Mouse (Mus musculus): ENCODE measurements at regions not wholly inside any gene's neighbourhood (a gene's known extent, or its start where the extent isn't known, plus 50 kb on each side); places are given as distances from the start of the nearest gene placed in this dataset.

DNA sequence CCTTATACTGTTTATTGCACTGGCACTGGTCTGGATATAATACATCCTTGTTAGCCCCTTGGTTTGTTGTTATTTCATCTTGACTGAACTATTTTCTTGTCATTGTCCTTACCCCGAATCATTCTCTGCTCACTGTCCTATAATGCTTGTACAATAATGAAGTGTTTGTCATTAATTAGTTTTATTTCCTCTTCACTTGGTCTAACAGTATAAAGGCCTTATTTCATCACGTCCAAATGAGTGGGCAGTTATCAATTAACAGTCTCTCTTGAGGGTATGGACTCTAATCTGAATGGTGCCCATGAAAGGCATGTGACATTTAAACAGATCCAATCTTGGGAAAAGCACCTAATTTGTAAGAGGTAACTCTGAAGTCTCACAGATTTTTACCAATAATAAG lies 162.6 kb downstream of the Pros1 start:
- H3K4me3 ChIP-seq: no peak overlapping the region
- TF ChIP-seq E2F4 (IDR thresholded peaks at IDR 0.05; ENCODE audit: insufficient read depth): no peak
- TF ChIP-seq CEBPB (IDR thresholded peaks at IDR 0.05; ENCODE audit: insufficient read depth, poor library complexity, severe bottlenecking): no peak
- no peak for TF ChIP-seq MYOD1 (IDR thresholded peaks at IDR 0.05; ENCODE audit: control insufficient read depth in 1 of 3, insufficient read length in 2 of 3, low read depth in 2 of 3)
- TF ChIP-seq REST (IDR thresholded peaks at IDR 0.05; ENCODE audit: insufficient read depth, insufficient read length): no peak
- TF ChIP-seq POLR2A (IDR thresholded peaks at IDR 0.05; ENCODE audit: insufficient read length, low read depth): no peak
- TF ChIP-seq USF1 (IDR thresholded peaks at IDR 0.05; ENCODE audit: low read depth): no peak
- TF ChIP-seq SRF (IDR thresholded peaks at IDR 0.05; ENCODE audit: control insufficient read depth, insufficient read length, low read depth): no peak
- no peak for TF ChIP-seq TCF3 (IDR thresholded peaks at IDR 0.05; ENCODE audit: insufficient read length, low read depth)
- TF ChIP-seq MAX (IDR thresholded peaks at IDR 0.05; ENCODE audit: low read depth): no peak
- no peak for TF ChIP-seq TCF12 (IDR thresholded peaks at IDR 0.05; ENCODE audit: insufficient read depth, poor library complexity, severe bottlenecking)
- TF ChIP-seq MYOG (IDR thresholded peaks at IDR 0.05; ENCODE audit: control insufficient read depth in 1 of 3, insufficient read depth in 1 of 3, insufficient read length in 2 of 3, low read depth in 2 of 3): no peak
- TF ChIP-seq POLR2AphosphoS2 (IDR thresholded peaks at IDR 0.05; ENCODE audit: insufficient read length, low read depth): no peak
- no peaks in the 10 kb centered on the region for H3K36me3 ChIP-seq (ENCODE audit: control insufficient read depth, insufficient read depth)
- no peak overlapping the region for H3K4me2 ChIP-seq (ENCODE audit: low read depth)
- no peak overlapping the region for H3ac ChIP-seq (ENCODE audit: control insufficient read depth, insufficient read length)
- no peaks in the 10 kb centered on the region for H3K79me2 ChIP-seq (ENCODE audit: control insufficient read depth, insufficient read depth)
- H3K27me3 ChIP-seq (ENCODE audit: control insufficient read depth, insufficient read depth, insufficient read length): no peaks in the 10 kb centered on the region

DNA sequence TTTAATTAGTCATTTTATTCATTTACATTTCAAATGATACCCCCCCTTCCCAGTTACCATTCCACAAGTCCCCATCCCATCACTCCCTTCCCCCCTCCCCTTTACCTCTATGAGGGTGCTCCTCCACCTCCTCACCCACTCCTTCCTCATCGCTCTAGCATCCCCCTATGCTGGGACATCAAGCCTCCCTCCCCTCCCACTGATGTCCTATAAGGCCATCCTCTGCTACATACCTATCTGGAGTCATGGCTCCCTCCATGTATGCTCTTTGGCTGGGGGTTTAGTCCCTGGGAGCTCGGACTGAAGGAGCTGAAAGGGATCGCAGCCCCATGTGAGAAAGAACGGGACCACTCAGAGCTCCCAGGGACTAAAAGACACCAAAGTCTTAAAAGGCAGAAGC lies 176.3 kb downstream of the Pros1 start:
- TF ChIP-seq TCF3 (IDR thresholded peaks at IDR 0.05; ENCODE audit: insufficient read length, low read depth): no peak
- no peak for TF ChIP-seq MYOG (IDR thresholded peaks at IDR 0.05; ENCODE audit: control insufficient read depth in 1 of 3, insufficient read depth in 1 of 3, insufficient read length in 2 of 3, low read depth in 2 of 3)
- TF ChIP-seq REST (IDR thresholded peaks at IDR 0.05; ENCODE audit: insufficient read depth, insufficient read length): no peak
- TF ChIP-seq POLR2A (IDR thresholded peaks at IDR 0.05; ENCODE audit: insufficient read length, low read depth): no peak
- TF ChIP-seq SRF (IDR thresholded peaks at IDR 0.05; ENCODE audit: control insufficient read depth, insufficient read length, low read depth): no peak
- no peak for TF ChIP-seq E2F4 (IDR thresholded peaks at IDR 0.05; ENCODE audit: insufficient read depth)
- H3ac ChIP-seq (ENCODE audit: control insufficient read depth, insufficient read length): no peak overlapping the region
- H3K36me3 ChIP-seq (ENCODE audit: control insufficient read depth, insufficient read depth): no peaks in the 10 kb centered on the region
- H3K4me2 ChIP-seq (ENCODE audit: low read depth): no peak overlapping the region
- H3K27me3 ChIP-seq (ENCODE audit: control insufficient read depth, insufficient read depth, insufficient read length): no peaks in the 10 kb centered on the region
- H3K4me3 ChIP-seq: no peak overlapping the region
- H3K79me2 ChIP-seq (ENCODE audit: control insufficient read depth, insufficient read depth): no peaks in the 10 kb centered on the region

DNA sequence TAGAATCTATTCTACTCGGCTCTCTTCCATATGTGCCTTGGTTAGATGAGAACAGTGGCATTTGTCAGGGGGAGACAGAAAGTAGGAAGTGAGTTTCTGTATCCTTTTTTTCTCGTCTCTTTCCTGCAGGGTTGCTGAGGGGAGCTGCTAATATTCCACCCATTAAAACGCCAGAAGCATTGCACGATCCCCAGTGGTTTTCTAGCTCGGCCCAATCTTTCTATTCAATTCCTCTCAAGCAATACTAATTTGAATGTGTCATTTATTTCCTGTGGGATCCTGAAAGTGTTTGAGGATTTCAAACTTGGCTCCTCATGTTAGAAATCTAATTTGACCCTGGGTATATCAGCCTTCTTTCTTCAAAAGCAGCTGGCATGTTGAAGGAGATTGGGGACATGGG lies 176.9 kb downstream of the Pros1 start:
- no peak overlapping the region for H3ac ChIP-seq (ENCODE audit: control insufficient read depth, insufficient read length)
- H3K4me3 ChIP-seq: no peak overlapping the region
- no peaks in the 10 kb centered on the region for H3K79me2 ChIP-seq (ENCODE audit: control insufficient read depth, insufficient read depth)
- TF ChIP-seq POLR2AphosphoS2 (IDR thresholded peaks at IDR 0.05; ENCODE audit: insufficient read length, low read depth): no peak
- no peaks in the 10 kb centered on the region for H3K36me3 ChIP-seq (ENCODE audit: control insufficient read depth, insufficient read depth)
- no peaks in the 10 kb centered on the region for H3K27me3 ChIP-seq (ENCODE audit: control insufficient read depth, insufficient read depth, insufficient read length)
- no peak overlapping the region for H3K4me2 ChIP-seq (ENCODE audit: low read depth)

DNA sequence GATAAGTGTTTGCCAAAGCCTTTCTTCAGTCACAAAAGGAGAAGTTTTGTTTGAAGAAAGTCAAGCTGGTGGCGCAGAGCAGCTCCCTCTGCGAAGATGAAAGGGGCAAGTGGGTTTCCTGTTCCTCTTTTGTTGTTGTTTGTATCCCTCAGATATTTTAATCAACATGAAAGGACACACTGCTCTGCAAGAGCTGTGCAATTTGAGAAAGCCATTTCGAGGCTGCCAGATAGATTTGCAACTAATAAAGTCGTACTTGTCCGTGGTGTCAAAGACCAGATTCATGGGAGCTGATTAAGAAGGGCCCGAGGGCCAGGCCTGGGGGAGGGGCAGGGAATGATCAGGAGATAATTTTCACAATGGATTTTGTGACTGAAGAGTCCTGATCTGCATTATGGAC lies 177.7 kb downstream of the Pros1 start:
- Histone ChIP-seq H3K79me2 (ENCODE audit: control insufficient read depth, insufficient read depth) (no peaks in the 10 kb centered on the region), H3K4me2 (ENCODE audit: low read depth) (no peak overlapping the region), H3K27me3 (ENCODE audit: control insufficient read depth, insufficient read depth, insufficient read length) (no peaks in the 10 kb centered on the region), H3K36me3 (ENCODE audit: control insufficient read depth, insufficient read depth) (no peaks in the 10 kb centered on the region), H3K4me3 (no peak overlapping the region), H3ac (ENCODE audit: control insufficient read depth, insufficient read length) (no peak overlapping the region)
- TF ChIP-seq MAX (IDR thresholded peaks at IDR 0.05; ENCODE audit: low read depth): no peak
- no peak for TF ChIP-seq E2F4 (IDR thresholded peaks at IDR 0.05; ENCODE audit: insufficient read depth)

DNA sequence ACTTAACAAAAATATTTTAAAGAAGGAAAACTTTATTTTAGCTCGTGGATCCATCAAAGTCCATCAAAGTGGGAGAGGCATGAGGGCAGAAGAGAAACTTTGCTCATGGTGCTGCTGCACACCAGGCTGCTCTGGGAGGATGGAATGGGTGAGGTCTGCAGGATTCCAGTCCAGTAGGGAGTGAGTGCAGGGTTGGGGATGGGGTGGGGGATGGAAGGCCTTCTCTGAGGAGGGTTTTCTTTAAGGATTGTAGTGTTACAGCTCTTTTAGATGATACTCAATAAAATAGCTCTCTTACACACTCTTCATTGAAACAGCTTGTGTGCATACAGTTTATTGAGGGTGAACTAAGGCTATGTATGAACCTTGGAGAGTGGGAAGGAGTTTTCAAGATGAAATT lies 195.0 kb downstream of the Pros1 start:
- Histone ChIP-seq H3ac (ENCODE audit: control insufficient read depth, insufficient read length) (no peak overlapping the region), H3K4me2 (ENCODE audit: low read depth) (no peak overlapping the region), H3K79me2 (ENCODE audit: control insufficient read depth, insufficient read depth) (no peaks in the 10 kb centered on the region), H3K4me3 (no peak overlapping the region), H3K36me3 (ENCODE audit: control insufficient read depth, insufficient read depth) (no peaks in the 10 kb centered on the region), H3K27me3 (ENCODE audit: control insufficient read depth, insufficient read depth, insufficient read length) (no peaks in the 10 kb centered on the region)
- no peak for TF ChIP-seq MAX (IDR thresholded peaks at IDR 0.05; ENCODE audit: low read depth)
- no peak for TF ChIP-seq POLR2A (IDR thresholded peaks at IDR 0.05; ENCODE audit: insufficient read length, low read depth)
- no peak for TF ChIP-seq USF1 (IDR thresholded peaks at IDR 0.05; ENCODE audit: low read depth)
- no peak for TF ChIP-seq POLR2AphosphoS2 (IDR thresholded peaks at IDR 0.05; ENCODE audit: insufficient read length, low read depth)
- TF ChIP-seq E2F4 (IDR thresholded peaks at IDR 0.05; ENCODE audit: insufficient read depth): no peak
- no peak for TF ChIP-seq REST (IDR thresholded peaks at IDR 0.05; ENCODE audit: insufficient read depth, insufficient read length)
- no peak for TF ChIP-seq CEBPB (IDR thresholded peaks at IDR 0.05; ENCODE audit: insufficient read depth, poor library complexity, severe bottlenecking)
- TF ChIP-seq SRF (IDR thresholded peaks at IDR 0.05; ENCODE audit: control insufficient read depth, insufficient read length, low read depth): no peak
- TF ChIP-seq MYOD1 (IDR thresholded peaks at IDR 0.05; ENCODE audit: control insufficient read depth in 1 of 3, insufficient read length in 2 of 3, low read depth in 2 of 3): no peak
- no peak for TF ChIP-seq MYOG (IDR thresholded peaks at IDR 0.05; ENCODE audit: control insufficient read depth in 1 of 3, insufficient read depth in 1 of 3, insufficient read length in 2 of 3, low read depth in 2 of 3)
- TF ChIP-seq TCF12 (IDR thresholded peaks at IDR 0.05; ENCODE audit: insufficient read depth, poor library complexity, severe bottlenecking): no peak
- TF ChIP-seq TCF3 (IDR thresholded peaks at IDR 0.05; ENCODE audit: insufficient read length, low read depth): no peak
